In genomic region chr11:6544683-6545082, GRCm38 (mm10) we compare ENCODE assay signal across 18 mouse cellular contexts.
"Had no signal": no experiment of that assay in that cellular context is flagged by ENCODE, and none has a peak within 500 bp of the region (broad histone marks: within the 10 kb centered on the region; RNA-seq: fewer than 3 reads in every experiment).

No protein-coding gene starts in this region.

- ATAC-seq: midbrain, embryonic 13.5 days; midbrain, embryonic 16.5 days had no signal

- H3K27ac ChIP-seq: midbrain, embryonic 10.5 days; midbrain, embryonic 13.5 days; neural tube, embryonic 13.5 days; neural tube, embryonic 15.5 days had no signal

- H3K36me3 ChIP-seq: midbrain, embryonic 13.5 days; neural tube, embryonic 13.5 days; neural tube, embryonic 15.5 days had no signal

- H3K4me3 ChIP-seq: midbrain, embryonic 10.5 days; midbrain, embryonic 13.5 days; myocyte; neural tube, embryonic 13.5 days; neural tube, embryonic 15.5 days had no signal

- H3K4me2 ChIP-seq: lung, embryonic 14.5 days; midbrain, embryonic 13.5 days; neural tube, embryonic 13.5 days; neural tube, embryonic 15.5 days had no signal

- DNase-seq: lung, adult 18-20 months; lung, embryonic 14.5 days; lung, postnatal 10 days; lung, postnatal 4 days; retina, postnatal 1 day; right cerebral cortex, adult 18-20 months; right cerebral cortex, postnatal 25 days; right cerebral cortex, postnatal 4 days; spleen, adult 18-20 months; thymus, adult 18-20 months; thymus, postnatal 14 days; thymus, postnatal 36 days had no signal

- H3K9ac ChIP-seq: lung, embryonic 14.5 days; midbrain, embryonic 13.5 days; neural tube, embryonic 13.5 days; neural tube, embryonic 15.5 days had no signal

- H3K9me3 ChIP-seq: midbrain, embryonic 10.5 days; midbrain, embryonic 13.5 days; neural tube, embryonic 13.5 days; neural tube, embryonic 15.5 days had no signal

- H3K27me3 ChIP-seq: neural tube, embryonic 13.5 days; neural tube, embryonic 15.5 days had no signal
